ENCODE assay signal across 11 mouse cellular contexts in the genomic region with DNA sequence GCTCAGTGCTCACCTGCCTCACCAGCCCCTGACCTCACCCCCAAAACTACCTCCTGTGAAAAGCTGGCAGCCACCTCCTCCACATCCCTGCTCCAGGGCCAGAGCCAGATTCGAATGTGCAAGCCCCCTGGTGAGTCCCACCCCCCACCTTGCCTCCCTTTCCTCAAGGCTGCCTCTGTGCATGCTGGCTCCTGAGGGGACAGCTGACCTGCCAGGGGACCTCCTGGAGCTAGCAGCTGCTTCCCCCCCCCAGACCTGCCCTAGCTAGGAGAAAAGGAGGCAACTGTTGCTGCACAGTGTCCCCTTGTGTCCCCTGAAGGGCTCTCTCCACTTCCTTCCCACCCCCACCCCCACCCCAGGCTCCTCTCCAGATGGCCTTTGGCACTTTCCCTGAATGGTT. TPM values are rescaled to one million over a fixed set of nuclear protein-coding genes. Genes with fewer than 3 reads are reported as not detected.
A peak's percentile ranks its signal among the peaks of the same experiment; 100 is the strongest.
DNase-seq lines count a peak whose midpoint lies in the region; ATAC-seq and TF ChIP-seq lines count a peak whose summit lies in the region.
"Had no signal": no experiment of that assay in that cellular context is flagged by ENCODE, and none has a peak within 500 bp of the region (broad histone marks: within the 10 kb centered on the region; RNA-seq: fewer than 3 reads in every experiment).

No protein-coding gene starts in this region.

- H3K9ac ChIP-seq in heart, postnatal 0 days (replicated peaks; ENCODE audit: low read depth, low read length) = no peak overlapping the region
- no peak overlapping the region for H3K9ac ChIP-seq in MEL (ENCODE audit: control insufficient read depth, low read depth, low read length, poor library complexity, severe bottlenecking)
- no peak overlapping the region for H3K9ac ChIP-seq in forebrain, postnatal 0 days
- H3K9ac ChIP-seq in midbrain, embryonic 12.5 days (replicated peaks) = peak overlapping the region; percentile 44; the same call in 1 of the 2 replicates

- TF ChIP-seq EP300 in heart, postnatal 0 days (IDR thresholded peaks at IDR 0.05; ENCODE audit: low read depth) = no peak
- no peak for TF ChIP-seq EP300 in MEL (IDR thresholded peaks at IDR 0.05; ENCODE audit: low read depth in 1 of 2, low read length in 2 of 2)

- H3K4me2 ChIP-seq in heart, postnatal 0 days (ENCODE audit: low read depth, low read length) = no peak overlapping the region
- no peak overlapping the region for H3K4me2 ChIP-seq in forebrain, postnatal 0 days (ENCODE audit: low read depth)
- H3K4me2 ChIP-seq in midbrain, embryonic 12.5 days (replicated peaks) = 0 out of 2 replicates have a peak overlapping the region, but pooled peaks have one; percentile 7

- no peaks in the 10 kb centered on the region for H3K27me3 ChIP-seq in heart, postnatal 0 days (ENCODE audit: control insufficient read depth, insufficient read depth, low read length)
- no peaks in the 10 kb centered on the region for H3K27me3 ChIP-seq in MEL (ENCODE audit: control insufficient read depth in 1 of 2, insufficient read depth in 2 of 2, low read length in 2 of 2)
- H3K27me3 ChIP-seq in forebrain, postnatal 0 days (ENCODE audit: insufficient read depth, low read length) = no peaks in the 10 kb centered on the region
- no peaks in the 10 kb centered on the region for H3K27me3 ChIP-seq in midbrain, embryonic 12.5 days

- 59% methylated on average over 1 of the region's 1 CpGs for WGBS in heart, postnatal 0 days
- 44% methylated on average over 1 of the region's 1 CpGs for WGBS in forebrain, postnatal 0 days
- WGBS in midbrain, embryonic 12.5 days = 63% methylated on average over 1 of the region's 1 CpGs

- peaks cover 23% of the 10 kb centered on the region for H3K79me2 ChIP-seq in MEL (ENCODE audit: control insufficient read depth, insufficient read depth, low read length, poor library complexity)

- intact Hi-C loops in gastrocnemius, postnatal 36 days (cut with DNase I) = no loop called here

- no peak for ATAC-seq in heart, postnatal 0 days (ENCODE audit: insufficient read depth, low read depth)
- no peak for ATAC-seq in forebrain, postnatal 0 days
- no peak for ATAC-seq in midbrain, embryonic 12.5 days (ENCODE audit: low FRiP score, low read depth)

- peaks cover 48% of the 10 kb centered on the region for H3K4me1 ChIP-seq in heart, postnatal 0 days (ENCODE audit: control insufficient read depth, insufficient read depth)
- H3K4me1 ChIP-seq in MEL (ENCODE audit: control insufficient read depth in 1 of 2, insufficient read depth in 2 of 2, low read length in 2 of 2) = peaks cover 6 to 36% of the 10 kb centered on the region in 2 experiments; a peak in 3 of 4 replicates
- H3K4me1 ChIP-seq in forebrain, postnatal 0 days (ENCODE audit: insufficient read depth) = peaks cover 20% of the 10 kb centered on the region
- H3K4me1 ChIP-seq in midbrain, embryonic 12.5 days = peaks cover 78% of the 10 kb centered on the region

- no peak for TF ChIP-seq RAD21 in MEL (IDR thresholded peaks at IDR 0.05; ENCODE audit: low read depth, low read length)

- peaks cover 63% of the 10 kb centered on the region for H3K36me3 ChIP-seq in heart, postnatal 0 days (replicated peaks; ENCODE audit: control insufficient read depth, insufficient read depth, low read length)
- peaks cover 0 to 25% of the 10 kb centered on the region in 2 experiments; a peak in 2 of 4 replicates for H3K36me3 ChIP-seq in MEL (ENCODE audit: control insufficient read depth in 1 of 2, insufficient read depth in 2 of 2, low read length in 2 of 2)
- H3K36me3 ChIP-seq in forebrain, postnatal 0 days (ENCODE audit: insufficient read depth) = peaks cover 50% of the 10 kb centered on the region
- peaks cover 67% of the 10 kb centered on the region for H3K36me3 ChIP-seq in midbrain, embryonic 12.5 days

- 0 out of 2 replicates have a peak overlapping the region, but pooled peaks have one; percentile 95 for H3K27ac ChIP-seq in heart, postnatal 0 days (ENCODE audit: low read depth)
- peak overlapping the region; percentile 60; the same call in 1 of the 2 replicates for H3K27ac ChIP-seq in MEL (ENCODE audit: control insufficient read depth, low read depth, low read length)
- peak overlapping the region; percentile 9; the same call in 1 of the 2 replicates for H3K27ac ChIP-seq in forebrain, postnatal 0 days (ENCODE audit: low read depth, low read length)
- peak overlapping the region; percentile 63 for H3K27ac ChIP-seq in midbrain, embryonic 12.5 days (replicated peaks)

- no peak for TF ChIP-seq CTCF in heart, postnatal 0 days (IDR thresholded peaks at IDR 0.05; ENCODE audit: low read depth)
- no peak for TF ChIP-seq CTCF in MEL (IDR thresholded peaks at IDR 0.05 in 2 of 3, conservative IDR thresholded peaks at IDR 0.05 in 1 of 3; ENCODE audit: control insufficient read depth in 1 of 3, insufficient read depth in 1 of 3, low read depth in 2 of 3, low read length in 3 of 3, poor library complexity in 1 of 3, severe bottlenecking in 1 of 3)
- TF ChIP-seq CTCF in forebrain, postnatal 0 days (IDR thresholded peaks at IDR 0.05; ENCODE audit: low read depth) = no peak

- no peak for TF ChIP-seq POLR2A in MEL (IDR thresholded peaks at IDR 0.05; ENCODE audit: control insufficient read depth in 1 of 2, insufficient read depth in 1 of 2, low read depth in 1 of 2, low read length in 2 of 2, poor library complexity in 1 of 2)

- DNase-seq in heart, postnatal 0 days (ENCODE audit: low spot score) = no peak
- no peak for DNase-seq in heart, postnatal 4 days
- no peak for DNase-seq in MEL (ENCODE audit: low read depth, low spot score)
- DNase-seq in forebrain, postnatal 0 days = no peak
- DNase-seq in ovary, postnatal 36 days (ENCODE audit: low spot score) = no peak
- no peak for DNase-seq in gastrocnemius, postnatal 36 days
- DNase-seq in kidney, postnatal 25 days = no peak
- DNase-seq: kidney, adult 8-10 months; lung, postnatal 10 days; right cerebral cortex, postnatal 25 days had no signal

- H3K9me3 ChIP-seq in heart, postnatal 0 days (replicated peaks; ENCODE audit: control insufficient read depth, low read length) = no peaks in the 10 kb centered on the region
- no peaks in the 10 kb centered on the region for H3K9me3 ChIP-seq in MEL (replicated peaks; ENCODE audit: insufficient read depth, low read length)
- H3K9me3 ChIP-seq in forebrain, postnatal 0 days (ENCODE audit: low read length) = no peaks in the 10 kb centered on the region
- no peaks in the 10 kb centered on the region for H3K9me3 ChIP-seq in midbrain, embryonic 12.5 days

- H3K4me3 ChIP-seq in heart, postnatal 0 days (ENCODE audit: low read depth, low read length) = no peak overlapping the region
- no peak overlapping the region for H3K4me3 ChIP-seq in MEL (ENCODE audit: control insufficient read depth in 1 of 2, insufficient read depth in 1 of 2, low read depth in 2 of 2, low read length in 2 of 2)
- H3K4me3 ChIP-seq in forebrain, postnatal 0 days (ENCODE audit: low read depth, low read length) = no peak overlapping the region
- H3K4me3 ChIP-seq in midbrain, embryonic 12.5 days = no peak overlapping the region

RNA-seq across cellular contexts. Expression of a gene that starts 7.2 kb away (rescaled TPM):
- total RNA-seq in heart, postnatal 0 days (2014; rRNA removed; ENCODE audit: low replicate concordance) = 100 and 122 TPM in 2 replicates
- polyA plus RNA-seq in heart, postnatal 0 days (2015; fragmentation: Nextera tagmentation; extraction: Ambion mirVana) = 12.4 and 15.8 TPM in 2 replicates
- total RNA-seq in heart, postnatal 4 days (2021) = 100 to 1,000 TPM; 145 to 163 TPM
- total RNA-seq in MEL (2012; rRNA removed) = 8.1 and 8.3 TPM in 2 replicates
- 10 to 100 TPM in 1 of 2 experiments, not detected in 1; 26.7 TPM for polyA plus RNA-seq in MEL (2012; ENCODE audit: insufficient read depth in 1 of 2, insufficient read length in 2 of 2, low read depth in 1 of 2, low replicate concordance in 2 of 2, missing spikeins in 1 of 2)
- total RNA-seq in forebrain, postnatal 0 days (2014; rRNA removed) = 91.5 and 120 TPM in 2 replicates
- 19.3 and 21.3 TPM in 2 replicates for polyA plus RNA-seq in forebrain, postnatal 0 days (2015; fragmentation: Nextera tagmentation; extraction: Ambion mirVana)
- polyA plus RNA-seq in midbrain, embryonic 12.5 days (2016; fragmentation: Nextera tagmentation; extraction: Ambion mirVana) = 41.7 and 46.4 TPM in 2 replicates
- total RNA-seq in gastrocnemius, postnatal 36 days (2021) = 10 to 100 TPM; 37.6 to 49.3 TPM

RNA-seq across cellular contexts. Expression of a gene that starts 10.5 kb away (rescaled TPM):
- 121 and 163 TPM in 2 replicates for total RNA-seq in heart, postnatal 0 days (2014; rRNA removed; ENCODE audit: low replicate concordance)
- 208 and 330 TPM in 2 replicates for polyA plus RNA-seq in heart, postnatal 0 days (2015; fragmentation: Nextera tagmentation; extraction: Ambion mirVana)
- total RNA-seq in heart, postnatal 4 days (2021) = 100 to 1,000 TPM; 163 to 193 TPM
- 21.2 and 27.2 TPM in 2 replicates for total RNA-seq in MEL (2012; rRNA removed)
- 10 to 100 TPM in 1 of 2 experiments, not detected in 1; 56.6 TPM for polyA plus RNA-seq in MEL (2012; ENCODE audit: insufficient read depth in 1 of 2, insufficient read length in 2 of 2, low read depth in 1 of 2, low replicate concordance in 2 of 2, missing spikeins in 1 of 2)
- 345 and 424 TPM in 2 replicates for total RNA-seq in forebrain, postnatal 0 days (2014; rRNA removed)
- 834 and 838 TPM in 2 replicates for polyA plus RNA-seq in forebrain, postnatal 0 days (2015; fragmentation: Nextera tagmentation; extraction: Ambion mirVana)
- 227 and 233 TPM in 2 replicates for polyA plus RNA-seq in midbrain, embryonic 12.5 days (2016; fragmentation: Nextera tagmentation; extraction: Ambion mirVana)
- 10 to 100 TPM; 22.6 to 28.3 TPM for total RNA-seq in gastrocnemius, postnatal 36 days (2021)

RNA-seq across cellular contexts. Expression of a gene that starts 14.6 kb away (rescaled TPM):
- 2.8 and 5.9 TPM in 2 replicates for total RNA-seq in heart, postnatal 0 days (2014; rRNA removed; ENCODE audit: low replicate concordance)
- 1.0 and 1.1 TPM in 2 replicates for polyA plus RNA-seq in heart, postnatal 0 days (2015; fragmentation: Nextera tagmentation; extraction: Ambion mirVana)
- total RNA-seq in heart, postnatal 4 days (2021) = 1 to 10 TPM; 3.7 to 5.1 TPM
- 4.8 and 6.8 TPM in 2 replicates for total RNA-seq in MEL (2012; rRNA removed)
- 10 to 100 TPM in 1 of 2 experiments, not detected in 1; 19.3 TPM for polyA plus RNA-seq in MEL (2012; ENCODE audit: insufficient read depth in 1 of 2, insufficient read length in 2 of 2, low read depth in 1 of 2, low replicate concordance in 2 of 2, missing spikeins in 1 of 2)
- total RNA-seq in forebrain, postnatal 0 days (2014; rRNA removed) = 114 and 151 TPM in 2 replicates
- 57.5 and 68.2 TPM in 2 replicates for polyA plus RNA-seq in forebrain, postnatal 0 days (2015; fragmentation: Nextera tagmentation; extraction: Ambion mirVana)
- polyA plus RNA-seq in midbrain, embryonic 12.5 days (2016; fragmentation: Nextera tagmentation; extraction: Ambion mirVana) = 19.3 and 20.0 TPM in 2 replicates
- total RNA-seq in gastrocnemius, postnatal 36 days (2021) = 1 to 10 TPM; 1.4 to 2.1 TPM

RNA-seq across cellular contexts. Expression of a gene that starts 16.8 kb away (rescaled TPM):
- total RNA-seq in heart, postnatal 0 days (2014; rRNA removed; ENCODE audit: low replicate concordance) = 970 and 972 TPM in 2 replicates
- 1,858 and 1,876 TPM in 2 replicates for polyA plus RNA-seq in heart, postnatal 0 days (2015; fragmentation: Nextera tagmentation; extraction: Ambion mirVana)
- total RNA-seq in heart, postnatal 4 days (2021) = 1,000 to 10,000 TPM in 1 of 2 experiments, 100 to 1,000 TPM in 1; 966 to 1,003 TPM
- total RNA-seq in MEL (2012; rRNA removed) = 308 and 324 TPM in 2 replicates
- 100 to 1,000 TPM; 300 to 657 TPM for polyA plus RNA-seq in MEL (2012; ENCODE audit: insufficient read depth in 1 of 2, insufficient read length in 2 of 2, low read depth in 1 of 2, low replicate concordance in 2 of 2, missing spikeins in 1 of 2)
- 154 and 193 TPM in 2 replicates for total RNA-seq in forebrain, postnatal 0 days (2014; rRNA removed)
- polyA plus RNA-seq in forebrain, postnatal 0 days (2015; fragmentation: Nextera tagmentation; extraction: Ambion mirVana) = 633 and 650 TPM in 2 replicates
- 379 and 384 TPM in 2 replicates for polyA plus RNA-seq in midbrain, embryonic 12.5 days (2016; fragmentation: Nextera tagmentation; extraction: Ambion mirVana)
- 100 to 1,000 TPM; 600 to 616 TPM for total RNA-seq in gastrocnemius, postnatal 36 days (2021)

RNA-seq across cellular contexts. Expression of a gene that starts 17.5 kb away (rescaled TPM):
- 0.66 and 8.9 TPM in 2 replicates for total RNA-seq in heart, postnatal 0 days (2014; rRNA removed; ENCODE audit: low replicate concordance)
- 4.6 and 5.7 TPM in 2 replicates for polyA plus RNA-seq in heart, postnatal 0 days (2015; fragmentation: Nextera tagmentation; extraction: Ambion mirVana)
- total RNA-seq in heart, postnatal 4 days (2021) = 1 to 10 TPM; 1.9 to 4.9 TPM
- 16.9 and 17.7 TPM in 2 replicates for total RNA-seq in MEL (2012; rRNA removed)
- polyA plus RNA-seq in MEL (2012; ENCODE audit: insufficient read depth in 1 of 2, insufficient read length in 2 of 2, low read depth in 1 of 2, low replicate concordance in 2 of 2, missing spikeins in 1 of 2) = 10 to 100 TPM in 1 of 2 experiments, not detected in 1; 11.4 TPM
- 4.2 and 5.0 TPM in 2 replicates for total RNA-seq in forebrain, postnatal 0 days (2014; rRNA removed)
- polyA plus RNA-seq in forebrain, postnatal 0 days (2015; fragmentation: Nextera tagmentation; extraction: Ambion mirVana) = 5.0 and 6.0 TPM in 2 replicates
- polyA plus RNA-seq in midbrain, embryonic 12.5 days (2016; fragmentation: Nextera tagmentation; extraction: Ambion mirVana) = 12.9 and 13.6 TPM in 2 replicates
- 1 to 10 TPM; 4.7 to 5.1 TPM for total RNA-seq in gastrocnemius, postnatal 36 days (2021)

Comparison
In these comparisons a context has a peak if more than half of its experiments do, and no peak if none do; other contexts are left out.
1. H3K27ac ChIP-seq: peak in every context shown above with its lines; median percentile 95 in heart, postnatal 0 days; 63 in midbrain, embryonic 12.5 days; 60 in MEL; 9 in forebrain, postnatal 0 days.
2. RNA of a gene that starts 14.6 kb away (total RNA-seq): 114 to 151 TPM in forebrain, postnatal 0 days; 4.8 to 6.8 TPM in MEL, 2.8 to 5.9 TPM in heart, postnatal 0 days, 3.7 to 5.1 TPM in heart, postnatal 4 days and 1.4 to 2.1 TPM in gastrocnemius, postnatal 36 days; every median in the first group is over 10 times any median in the second.